Mouse (Mus musculus): ENCODE data around the gene Gm10277. TPM values are rescaled to one million over a fixed set of nuclear protein-coding genes. Genes with fewer than 3 reads are reported as not detected.

Gm10277 gene
- not detected for polyA plus RNA-seq (2014; fragmentation: Illumina TruSeq; extraction: RNeasy Lipid Tissue Mini Kit (QIAGEN cat#74804); ENCODE audit: low read depth, low replicate concordance)

DNA sequence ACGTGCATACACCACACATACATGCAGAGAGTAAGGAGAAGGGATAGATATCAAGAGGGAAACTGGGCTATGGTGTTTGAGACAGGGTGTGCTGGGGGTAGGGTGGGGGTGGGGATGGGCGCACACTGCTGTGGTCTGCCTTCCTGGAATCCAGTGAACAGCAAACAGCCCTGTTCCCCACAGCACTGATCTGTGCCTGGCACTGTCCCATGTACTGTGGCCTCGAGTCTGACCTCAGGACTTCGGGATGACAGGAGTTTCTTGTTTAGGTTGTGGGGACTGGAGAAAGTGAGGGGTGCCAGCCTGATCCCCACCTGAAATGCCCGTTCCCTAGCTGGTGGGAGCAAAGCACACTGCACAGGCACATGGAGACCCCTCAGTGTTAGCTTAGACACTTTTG lies at the start of gene Gm10277:
Gene Gm10277 (minus strand): TSS at position 41 of the 400 bp plus-strand sequence.

GRCm38 (mm10) chr11:77762783-77763672 lies 24.5 kb downstream of the Gm10277 start, which contains the start of gene Myo18a:
Gene Myo18a (plus strand): TSS chr11:77763246.

Other genes with a start within 250 kb of the Gm10277 start
- 21.3 TPM for gene Taok1, start 179.9 kb downstream of the Gm10277 start, polyA plus RNA-seq (2014; fragmentation: Illumina TruSeq; extraction: RNeasy Lipid Tissue Mini Kit (QIAGEN cat#74804); ENCODE audit: low read depth, low replicate concordance)
- gene Nufip2, start 101.6 kb downstream of the Gm10277 start, polyA plus RNA-seq (2014; fragmentation: Illumina TruSeq; extraction: RNeasy Lipid Tissue Mini Kit (QIAGEN cat#74804); ENCODE audit: low read depth, low replicate concordance) = 25.4 TPM
- gene Cryba1, start 62.5 kb downstream of the Gm10277 start, polyA plus RNA-seq (2014; fragmentation: Illumina TruSeq; extraction: RNeasy Lipid Tissue Mini Kit (QIAGEN cat#74804); ENCODE audit: low read depth, low replicate concordance) = not detected
- gene Myo18a, start 24.5 kb downstream of the Gm10277 start, polyA plus RNA-seq (2014; fragmentation: Illumina TruSeq; extraction: RNeasy Lipid Tissue Mini Kit (QIAGEN cat#74804); ENCODE audit: low read depth, low replicate concordance) = 183 TPM
- gene Pipox, start 106.3 kb upstream of the Gm10277 start, polyA plus RNA-seq (2014; fragmentation: Illumina TruSeq; extraction: RNeasy Lipid Tissue Mini Kit (QIAGEN cat#74804); ENCODE audit: low read depth, low replicate concordance) = 0.92 TPM
- gene Sez6, start 143.1 kb upstream of the Gm10277 start, polyA plus RNA-seq (2014; fragmentation: Illumina TruSeq; extraction: RNeasy Lipid Tissue Mini Kit (QIAGEN cat#74804); ENCODE audit: low read depth, low replicate concordance) = 0.42 TPM
- gene Phf12, start 195.0 kb upstream of the Gm10277 start, polyA plus RNA-seq (2014; fragmentation: Illumina TruSeq; extraction: RNeasy Lipid Tissue Mini Kit (QIAGEN cat#74804); ENCODE audit: low read depth, low replicate concordance) = 25.0 TPM
- gene Dhrs13, start 244.5 kb upstream of the Gm10277 start, polyA plus RNA-seq (2014; fragmentation: Illumina TruSeq; extraction: RNeasy Lipid Tissue Mini Kit (QIAGEN cat#74804); ENCODE audit: low read depth, low replicate concordance) = 3.2 TPM

All from heart, adult 10 weeks (tissue).